Mouse (Mus musculus): ENCODE results near the gene Slamf9.

Gene Slamf9

GRCm38 (mm10) chr1:172514551-172515268 lies 39.6 kb downstream of the Slamf9 start:
- no peak for DNase-seq

GRCm38 (mm10) chr1:172515396-172515795 lies 40.2 kb downstream of the Slamf9 start:
- DNase-seq = no peak

- DNase-seq = no peak
Measured at GRCm38 (mm10) chr1:172518013-172518412, 42.9 kb downstream of the Slamf9 start.

- DNase-seq = no peak
Measured at GRCm38 (mm10) chr1:172519644-172520043, 44.5 kb downstream of the Slamf9 start.

- DNase-seq = peak; percentile 91 to 96
Measured at GRCm38 (mm10) chr1:172520576-172521440, 45.6 kb downstream of the Slamf9 start, which contains the start of gene Cfap45. Cfap45 (plus strand) TSS chr1:172520801.

GRCm38 (mm10) chr1:172522524-172522923 lies 47.4 kb downstream of the Slamf9 start:
- DNase-seq = peak in 1 of 2 experiments; percentile 48

- peak; percentile 73 to 75 for DNase-seq
Measured at GRCm38 (mm10) chr1:172523699-172524101, 48.5 kb downstream of the Slamf9 start.

GRCm38 (mm10) chr1:172525027-172525764 lies 50.0 kb downstream of the Slamf9 start:
- DNase-seq = peak; percentile 70 to 80

- no peak for DNase-seq
Measured at GRCm38 (mm10) chr1:172525971-172526370, 50.8 kb downstream of the Slamf9 start.

- DNase-seq = peak; percentile 72 to 80
Measured at GRCm38 (mm10) chr1:172526380-172527081, 51.4 kb downstream of the Slamf9 start.

GRCm38 (mm10) chr1:172527431-172527830 lies 52.3 kb downstream of the Slamf9 start:
- no peak for DNase-seq
